Mouse (Mus musculus) kidney, embryonic 14.5 days (tissue): Measurements from ENCODE around the gene Cd36. TPM values are rescaled to one million over a fixed set of nuclear protein-coding genes. Genes with fewer than 3 reads are reported as not detected.
"Not testable (repeated sequence)": the region's sequence is repeated elsewhere in the genome, so short reads cannot be mapped to it uniquely, and the experiment has no call there.

Experiments
- ATAC-seq: fragments of 200-750 bp; cut with Nextera tagmentation; 2 replicates; pipeline ENCODE4 v1.8.0; 2017; ENCODE audit warnings: moderate number of reproducible peaks, mild to moderate bottlenecking, moderate TSS enrichment, moderate library complexity; ENCODE audit not compliant: low FRiP score, low TSS enrichment
- H3K27ac ChIP-seq: fragments of 300-500 bp; sonication (generic); 2 replicates; pipeline ENCODE4 v1.5.1; 2014; ENCODE audit warnings: low read depth, mild to moderate bottlenecking, low read length, moderate library complexity, mixed read lengths
- H3K27me3 ChIP-seq: fragments of 300-500 bp; sonication (generic); 2 replicates; pipeline ENCODE4 v1.6.1; 2014; ENCODE audit warnings: mild to moderate bottlenecking, low read length; ENCODE audit not compliant: control insufficient read depth, insufficient read depth
- H3K36me3 ChIP-seq: fragments of 300-500 bp; sonication (generic); 2 replicates; pipeline ENCODE4 v1.6.1; 2014; ENCODE audit warnings: low read length, mixed read lengths; ENCODE audit not compliant: control insufficient read depth, insufficient read depth
- H3K4me1 ChIP-seq: fragments of 300-500 bp; sonication (generic); 2 replicates; pipeline ENCODE4 v1.6.1; 2014; ENCODE audit warnings: low read length, mixed read lengths; ENCODE audit not compliant: control insufficient read depth, insufficient read depth
- H3K4me2 ChIP-seq: fragments of 300-500 bp; sonication (generic); replicated peaks from 2 replicates; pipeline ENCODE4 v1.6.1; 2014; ENCODE audit warnings: low read depth, mild to moderate bottlenecking, low read length
- H3K4me3 ChIP-seq: fragments of 300-500 bp; sonication (generic); 2 replicates; pipeline ENCODE4 v1.5.1; 2014; ENCODE audit warnings: mild to moderate bottlenecking, low read length
- H3K9ac ChIP-seq: fragments of 300-500 bp; sonication (generic); 2 replicates; pipeline ENCODE4 v1.6.1; 2014; ENCODE audit warnings: low read depth, mild to moderate bottlenecking, low read length, moderate library complexity
- H3K9me3 ChIP-seq: fragments of 300-500 bp; sonication (generic); 2 replicates; pipeline ENCODE4 v1.6.1; 2016; ENCODE audit warnings: low read length; ENCODE audit not compliant: control insufficient read depth
- WGBS: fragments of 180-500 bp; shearing (Covaris S2); extraction: QIAGEN DNeasy Blood & Tissue Kit; methylation state at CpG from one replicate; pipeline ENCODE4 v1.1.7; 2014; 5-methylcytosine and 5-hydroxymethylcytosine counted together
- polyA plus RNA-seq: library from polyadenylated mRNA; unstranded; fragments of >200 nt; fragmentation: Nextera tagmentation; extraction: Ambion mirVana; gene quantifications from 2 replicates; pipeline ENCODE4 v1.2.1, GENCODE M21; 2014

The Cd36 gene
- 6.8 and 7.7 TPM in 2 replicates for polyA plus RNA-seq

GRCm38 (mm10) chr5:17888598-17888997 is at the start of gene Cd36:
Cd36 (minus strand) TSS chr5:17888801.
- Histone ChIP-seq H3K36me3 (no peaks in the 10 kb centered on the region), H3K4me3 (no peak within 1 kb of the TSS), H3K4me2 (no peak within 1 kb of the TSS), H3K27me3 (no peaks in the 10 kb centered on the region), H3K9ac (no peak within 1 kb of the TSS), H3K27ac (no peak within 1 kb of the TSS), H3K4me1 (no peaks in the 10 kb centered on the region), H3K9me3 (no peaks in the 10 kb centered on the region)
- ATAC-seq = 0 out of 2 replicates have a peak, but pooled peaks have one; percentile 24
- 24% methylated on average over 5 of the region's 5 CpGs for WGBS

DNA sequence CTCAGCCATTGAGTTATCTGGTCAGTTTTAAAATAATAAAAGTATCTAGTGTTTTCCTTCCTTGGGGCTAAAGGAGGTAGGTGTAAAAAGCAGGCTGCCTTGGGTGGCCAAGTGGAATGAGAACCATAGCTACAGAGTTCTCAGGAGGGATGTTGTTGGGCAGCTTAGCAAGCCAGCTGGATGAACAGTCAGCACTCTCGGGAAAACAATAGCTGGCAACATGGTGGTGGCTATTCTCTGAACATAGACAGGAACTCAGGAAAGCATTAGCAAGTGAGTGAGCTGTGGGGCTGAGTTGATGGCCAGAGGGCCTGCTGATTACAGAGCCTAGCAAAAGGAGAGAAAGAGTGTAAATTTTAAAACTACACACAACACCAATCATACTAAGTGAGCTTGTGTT is 45.9 kb upstream of the Cd36 start:
- Histone ChIP-seq H3K4me2 (no peak overlapping the region), H3K27ac (no peak overlapping the region), H3K9me3 (no peaks in the 10 kb centered on the region), H3K9ac (no peak overlapping the region), H3K27me3 (no peaks in the 10 kb centered on the region), H3K4me3 (no peak overlapping the region), H3K4me1 (no peaks in the 10 kb centered on the region), H3K36me3 (no peaks in the 10 kb centered on the region)
- WGBS = 74% methylated on average over 1 of the region's 1 CpGs
- ATAC-seq = no peak

- not testable (repeated sequence) for H3K4me2 ChIP-seq, H3K36me3 ChIP-seq, ATAC-seq, H3K9ac ChIP-seq, H3K4me3 ChIP-seq, H3K9me3 ChIP-seq, H3K27me3 ChIP-seq, H3K27ac ChIP-seq, H3K4me1 ChIP-seq
- WGBS = 98% methylated on average over 2 of the region's 2 CpGs
Observed at GRCm38 (mm10) chr5:17931588-17931987, 43.0 kb upstream of the Cd36 start.

DNA sequence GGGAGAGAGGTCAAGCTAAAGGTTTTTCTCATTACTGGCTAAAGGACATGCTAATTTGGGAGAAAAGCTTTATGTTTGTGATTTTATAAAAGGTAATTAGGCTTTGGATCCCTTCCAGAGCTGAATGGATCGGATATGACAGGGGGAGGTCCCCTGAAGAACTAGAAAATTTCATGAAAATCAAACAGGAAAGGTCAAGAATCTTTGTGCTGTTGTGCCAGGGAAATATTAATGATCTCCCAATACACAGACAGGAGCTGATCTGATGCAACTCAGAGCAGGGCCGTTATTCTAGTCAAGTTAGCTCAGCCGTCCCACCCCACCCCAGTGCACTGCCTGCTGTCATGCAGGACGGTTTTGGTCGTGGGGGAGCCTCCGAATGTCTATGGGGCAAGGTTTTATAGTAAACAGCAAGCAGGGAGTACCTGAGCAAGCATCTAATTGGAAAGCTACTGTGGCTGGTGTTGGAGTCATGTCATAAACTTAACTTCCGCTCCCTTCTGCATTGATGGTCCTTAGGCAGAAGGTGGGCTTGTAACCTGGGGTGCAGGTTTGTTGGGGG is 40.5 kb upstream of the Cd36 start:
- WGBS = 47% methylated on average over 7 of the region's 7 CpGs
- Histone ChIP-seq H3K9ac (no peak overlapping the region), H3K36me3 (no peaks in the 10 kb centered on the region), H3K9me3 (no peaks in the 10 kb centered on the region), H3K27ac (no peak overlapping the region), H3K4me2 (no peak overlapping the region), H3K4me3 (no peak overlapping the region), H3K4me1 (peaks cover 4% of the 10 kb centered on the region; the same call in 1 of the 2 replicates), H3K27me3 (no peaks in the 10 kb centered on the region)
- no peak for ATAC-seq

DNA sequence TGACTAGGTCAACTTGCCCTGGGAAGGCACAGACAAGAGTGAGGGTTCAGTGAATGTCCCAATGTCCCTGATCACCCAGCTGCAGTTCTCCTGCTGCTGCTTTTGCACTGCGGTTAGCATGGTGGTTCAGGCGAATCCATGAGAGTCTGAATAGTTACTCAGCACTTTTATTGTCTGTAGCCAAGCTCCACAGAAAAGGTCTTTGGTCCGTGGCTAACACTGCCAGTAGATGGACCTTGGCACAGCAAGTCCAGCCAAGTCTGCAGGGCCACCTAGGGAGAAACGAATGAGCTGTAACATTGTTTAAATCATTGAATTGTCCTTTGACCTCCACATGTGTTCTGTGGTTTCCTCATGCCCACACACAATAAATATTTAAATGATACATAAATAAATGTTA is 39.9 kb upstream of the Cd36 start:
- Histone ChIP-seq H3K27me3 (no peaks in the 10 kb centered on the region), H3K4me3 (no peak overlapping the region), H3K27ac (no peak overlapping the region), H3K36me3 (no peaks in the 10 kb centered on the region), H3K9ac (no peak overlapping the region), H3K9me3 (no peaks in the 10 kb centered on the region), H3K4me1 (peaks cover 4% of the 10 kb centered on the region; the same call in 1 of the 2 replicates), H3K4me2 (no peak overlapping the region)
- 0 out of 2 replicates have a peak, but pooled peaks have one; percentile 43 for ATAC-seq
- WGBS = 42% methylated on average over 4 of the region's 4 CpGs

GRCm38 (mm10) chr5:17924085-17924518 is 35.5 kb upstream of the Cd36 start:
- ATAC-seq = peak; percentile 76
- Histone ChIP-seq H3K9me3 (no peaks in the 10 kb centered on the region), H3K4me3 (no peak overlapping the region)

DNA sequence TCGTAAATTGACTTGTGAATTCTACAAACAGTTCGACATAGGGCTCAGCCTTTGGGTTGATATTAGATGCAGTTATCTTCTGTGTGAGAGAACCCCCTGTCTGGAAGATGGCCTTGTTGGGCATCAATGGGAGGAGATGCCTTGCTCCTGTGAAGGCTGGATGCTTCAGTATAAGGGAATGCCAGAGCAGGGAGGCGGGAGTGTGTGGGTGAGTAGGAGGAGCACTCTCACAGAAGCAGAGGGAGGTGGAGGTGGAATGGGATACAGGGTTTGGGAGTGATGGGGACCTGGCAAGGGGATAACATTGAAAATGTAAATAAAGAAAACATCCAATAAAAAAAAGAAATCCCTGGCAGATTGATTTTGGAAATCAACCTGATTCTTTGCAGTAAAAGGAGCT is 35.0 kb upstream of the Cd36 start:
- Histone ChIP-seq H3K9ac (no peak overlapping the region), H3K27me3 (no peaks in the 10 kb centered on the region), H3K9me3 (no peaks in the 10 kb centered on the region), H3K27ac (no peak overlapping the region), H3K4me3 (no peak overlapping the region), H3K36me3 (no peaks in the 10 kb centered on the region), H3K4me1 (peaks cover 4% of the 10 kb centered on the region; the same call in 1 of the 2 replicates), H3K4me2 (no peak overlapping the region)
- 64% methylated on average over 3 of the region's 3 CpGs for WGBS
- peak; percentile 68; the same call in 1 of the 2 replicates for ATAC-seq

More at GRCm38 (mm10) chr5:17924085-17924518, 35.5 kb upstream of the Cd36 start:
- Histone ChIP-seq H3K9ac (no peak overlapping the region), H3K27ac (no peak overlapping the region), H3K4me2 (no peak overlapping the region), H3K4me1 (peaks cover 4% of the 10 kb centered on the region; the same call in 1 of the 2 replicates), H3K27me3 (no peaks in the 10 kb centered on the region), H3K36me3 (no peaks in the 10 kb centered on the region)
- 21% methylated on average over 2 of the region's 2 CpGs for WGBS

GRCm38 (mm10) chr5:17918966-17919365 is 30.4 kb upstream of the Cd36 start:
- Histone ChIP-seq H3K27me3 (no peaks in the 10 kb centered on the region), H3K9me3 (no peaks in the 10 kb centered on the region), H3K4me2 (no peak overlapping the region), H3K4me3 (no peak overlapping the region), H3K27ac (no peak overlapping the region), H3K4me1 (no peaks in the 10 kb centered on the region), H3K36me3 (no peaks in the 10 kb centered on the region), H3K9ac (no peak overlapping the region)
- 75% methylated on average over 5 of the region's 5 CpGs for WGBS
- ATAC-seq = no peak

- H3K36me3 ChIP-seq = no peaks in the 10 kb centered on the region
- no peak overlapping the region for H3K4me3 ChIP-seq
- H3K4me1 ChIP-seq = no peaks in the 10 kb centered on the region
- no peak overlapping the region for H3K27ac ChIP-seq
- ATAC-seq = no peak
- 59% methylated on average over 7 of the region's 7 CpGs for WGBS
- H3K9me3 ChIP-seq = no peaks in the 10 kb centered on the region
- no peak overlapping the region for H3K9ac ChIP-seq
- no peaks in the 10 kb centered on the region for H3K27me3 ChIP-seq
- no peak overlapping the region for H3K4me2 ChIP-seq
Observed at GRCm38 (mm10) chr5:17904766-17905165, 16.2 kb upstream of the Cd36 start.
